Mouse (Mus musculus): ENCODE data around the gene Diras1. TPM values are rescaled to one million over a fixed set of nuclear protein-coding genes. Genes with fewer than 3 reads are reported as not detected.
"Not testable (repeated sequence)": the region's sequence is repeated elsewhere in the genome, so short reads cannot be mapped to it uniquely, and the experiment has no call there.

The Diras1 gene
- polyA plus RNA-seq, 2 experiments: not detected

DNA sequence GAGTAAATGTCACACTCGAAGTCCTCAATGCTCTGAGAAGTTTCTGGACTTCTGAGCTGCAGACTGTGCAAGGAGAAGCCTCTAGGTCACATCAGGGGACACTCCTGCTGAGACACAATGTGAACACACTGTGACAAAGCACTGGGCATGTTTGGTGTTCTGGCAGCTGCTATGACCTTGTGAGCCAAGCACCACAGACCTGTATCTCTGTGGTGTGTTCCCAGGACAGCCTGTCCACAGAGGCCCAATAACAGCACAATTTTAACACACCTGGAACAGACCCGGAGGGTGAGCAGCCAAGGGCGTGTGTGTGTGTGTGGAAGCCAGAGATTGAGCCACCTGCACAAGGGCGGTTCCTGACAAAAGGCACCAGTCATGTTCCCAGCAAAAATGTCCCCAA, 30.8 kb downstream of the Diras1 start:
- H3K4me3 ChIP-seq (ENCODE audit: insufficient read depth in 1 of 2, low read depth in 2 of 2, low read length in 2 of 2): no peak overlapping the region
- H3K4me1 ChIP-seq (replicated peaks; ENCODE audit: control insufficient read depth in 2 of 2, insufficient read depth in 2 of 2, low read length in 1 of 2): peaks cover under 1 to 1% of the 10 kb centered on the region in 2 experiments; a peak in 2 of 4 replicates
- ATAC-seq (ENCODE audit: insufficient read depth) (no peak), DNase-seq (ENCODE audit: low read depth in 3 of 3, low spot score in 3 of 3) (no peak)
- no peak overlapping the region for H3K9ac ChIP-seq (replicated peaks)
- no peaks in the 10 kb centered on the region for H3K36me3 ChIP-seq (replicated peaks; ENCODE audit: control insufficient read depth, insufficient read depth, low read depth)
- no peak for TF ChIP-seq EP300 (IDR thresholded peaks at IDR 0.05; ENCODE audit: low read depth)
- no peak for TF ChIP-seq CTCF (IDR thresholded peaks at IDR 0.05; ENCODE audit: low read depth)
- no peaks in the 10 kb centered on the region for H3K27me3 ChIP-seq (ENCODE audit: control insufficient read depth, insufficient read depth, low read length)
- 34% methylated on average over 4 of the region's 4 CpGs for WGBS (ENCODE audit: insufficient replicate concordance)
- no peak overlapping the region for H3K4me2 ChIP-seq (ENCODE audit: low read depth)
- no peaks in the 10 kb centered on the region for H3K9me3 ChIP-seq (ENCODE audit: control insufficient read depth, low read length)
- no peak overlapping the region for H3K27ac ChIP-seq

DNA sequence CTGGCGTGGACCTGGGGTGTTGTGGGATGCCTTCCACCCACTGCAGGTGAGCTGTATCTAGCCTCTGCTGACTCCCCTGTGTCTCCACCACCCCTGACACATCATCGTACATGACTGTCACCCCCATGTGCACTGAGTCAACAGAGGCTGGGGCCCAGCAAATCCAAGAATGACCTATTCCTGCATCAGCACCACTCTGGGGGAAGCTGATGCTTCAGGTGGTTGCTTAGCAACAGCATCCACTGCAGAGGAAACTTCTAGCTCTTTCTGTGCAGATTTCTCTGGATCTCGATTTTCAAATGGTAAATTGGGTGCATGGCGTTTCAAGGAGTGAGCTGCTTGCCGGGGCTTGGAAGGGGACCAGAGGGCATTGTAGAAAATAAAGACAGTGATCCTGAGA, 32.2 kb downstream of the Diras1 start:
- Histone ChIP-seq H3K9me3 (ENCODE audit: control insufficient read depth, low read length) (no peaks in the 10 kb centered on the region), H3K4me2 (ENCODE audit: low read depth) (no peak overlapping the region), H3K4me1 (replicated peaks; ENCODE audit: control insufficient read depth in 2 of 2, insufficient read depth in 2 of 2, low read length in 1 of 2) (no peaks in the 10 kb centered on the region), H3K9ac (replicated peaks) (no peak overlapping the region), H3K27ac (no peak overlapping the region), H3K36me3 (replicated peaks; ENCODE audit: control insufficient read depth, insufficient read depth, low read depth) (no peaks in the 10 kb centered on the region), H3K4me3 (ENCODE audit: insufficient read depth in 1 of 2, low read depth in 2 of 2, low read length in 2 of 2) (no peak overlapping the region), H3K27me3 (ENCODE audit: control insufficient read depth, insufficient read depth, low read length) (no peaks in the 10 kb centered on the region)
- DNase-seq (ENCODE audit: low read depth in 3 of 3, low spot score in 3 of 3): no peak
- no peak for ATAC-seq (ENCODE audit: insufficient read depth)
- no peak for TF ChIP-seq CTCF (IDR thresholded peaks at IDR 0.05; ENCODE audit: low read depth)
- no peak for TF ChIP-seq EP300 (IDR thresholded peaks at IDR 0.05; ENCODE audit: low read depth)
- 48% methylated on average over 5 of the region's 5 CpGs for WGBS (ENCODE audit: insufficient replicate concordance)

GRCm38 (mm10) chr10:80991945-80992344, 33.5 kb downstream of the Diras1 start:
- no peak overlapping the region for H3K9ac ChIP-seq (replicated peaks)
- no peak overlapping the region for H3K4me3 ChIP-seq (ENCODE audit: insufficient read depth in 1 of 2, low read depth in 2 of 2, low read length in 2 of 2)
- H3K27ac ChIP-seq: no peak overlapping the region
- no peaks in the 10 kb centered on the region for H3K9me3 ChIP-seq (ENCODE audit: control insufficient read depth, low read length)
- no peaks in the 10 kb centered on the region for H3K4me1 ChIP-seq (replicated peaks; ENCODE audit: control insufficient read depth in 2 of 2, insufficient read depth in 2 of 2, low read length in 1 of 2)
- WGBS (ENCODE audit: insufficient replicate concordance): 67% methylated on average over 1 of the region's 1 CpGs
- H3K4me2 ChIP-seq (ENCODE audit: low read depth): no peak overlapping the region
- H3K27me3 ChIP-seq (ENCODE audit: control insufficient read depth, insufficient read depth, low read length): 0 out of 2 replicates have a peak, but pooled peaks cover under 1% of the 10 kb centered on the region
- no peak for DNase-seq (ENCODE audit: low read depth in 3 of 3, low spot score in 3 of 3)
- H3K36me3 ChIP-seq (replicated peaks; ENCODE audit: control insufficient read depth, insufficient read depth, low read depth): no peaks in the 10 kb centered on the region
- no peak for TF ChIP-seq EP300 (IDR thresholded peaks at IDR 0.05; ENCODE audit: low read depth)
- ATAC-seq (ENCODE audit: insufficient read depth): no peak

DNA sequence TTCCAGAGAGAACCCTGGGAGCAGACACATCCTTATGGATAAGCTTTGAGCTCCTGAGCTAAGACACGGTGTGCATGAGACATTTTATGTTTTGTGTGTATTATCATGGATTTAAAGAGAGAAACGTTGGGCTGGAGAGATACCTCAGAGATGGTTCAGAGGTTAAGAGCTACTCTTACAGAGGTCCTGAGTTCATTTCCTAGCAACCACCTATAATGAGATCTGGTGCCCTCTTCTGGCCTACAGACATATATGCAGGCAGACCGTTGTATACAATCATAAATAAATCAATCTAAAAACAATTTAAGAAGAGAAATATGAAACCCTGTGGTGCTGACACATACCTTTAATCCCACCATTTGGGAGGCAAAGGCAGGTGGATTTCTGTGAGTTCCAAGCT, 34.5 kb downstream of the Diras1 start:
- Histone ChIP-seq H3K36me3 (replicated peaks; ENCODE audit: control insufficient read depth, insufficient read depth, low read depth) (no peaks in the 10 kb centered on the region), H3K4me2 (ENCODE audit: low read depth) (no peak overlapping the region), H3K4me3 (ENCODE audit: insufficient read depth in 1 of 2, low read depth in 2 of 2, low read length in 2 of 2) (no peak overlapping the region), H3K27me3 (ENCODE audit: control insufficient read depth, insufficient read depth, low read length) (peaks cover 5% of the 10 kb centered on the region), H3K9ac (replicated peaks) (no peak overlapping the region), H3K27ac (no peak overlapping the region), H3K9me3 (ENCODE audit: control insufficient read depth, low read length) (no peaks in the 10 kb centered on the region), H3K4me1 (replicated peaks; ENCODE audit: control insufficient read depth in 2 of 2, insufficient read depth in 2 of 2, low read length in 1 of 2) (no peaks in the 10 kb centered on the region)
- ATAC-seq (ENCODE audit: insufficient read depth) (no peak), DNase-seq (ENCODE audit: low read depth in 3 of 3, low spot score in 3 of 3) (no peak)
- no peak for TF ChIP-seq EP300 (IDR thresholded peaks at IDR 0.05; ENCODE audit: low read depth)
- TF ChIP-seq CTCF (IDR thresholded peaks at IDR 0.05; ENCODE audit: low read depth): peak; percentile 44; the same call in 1 of the 2 replicates
- WGBS (ENCODE audit: insufficient replicate concordance): 4% methylated on average over 3 of the region's 3 CpGs

DNA sequence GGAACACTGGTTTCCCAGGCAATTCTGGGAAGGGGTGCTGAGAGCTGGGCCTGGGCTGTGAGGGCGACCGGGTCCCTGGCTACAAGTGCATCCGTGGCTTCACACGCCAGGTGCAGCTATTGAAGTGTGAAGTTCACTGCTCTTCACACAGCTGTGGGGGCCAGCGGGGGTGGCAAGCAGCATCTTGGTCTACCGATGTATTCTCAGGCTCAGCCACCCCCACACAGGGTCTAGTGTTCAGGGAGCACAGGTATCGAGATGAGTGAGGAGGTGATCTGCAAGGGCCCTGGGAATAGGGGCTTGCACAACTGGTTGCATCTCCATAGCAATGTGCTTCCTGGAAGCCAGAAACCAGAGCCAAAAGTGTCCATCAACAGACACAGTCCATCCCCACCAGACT, 35.1 kb downstream of the Diras1 start:
- no peak for TF ChIP-seq EP300 (IDR thresholded peaks at IDR 0.05; ENCODE audit: low read depth)
- no peak for TF ChIP-seq CTCF (IDR thresholded peaks at IDR 0.05; ENCODE audit: low read depth)
- H3K4me3 ChIP-seq (ENCODE audit: insufficient read depth in 1 of 2, low read depth in 2 of 2, low read length in 2 of 2): no peak overlapping the region
- no peaks in the 10 kb centered on the region for H3K36me3 ChIP-seq (replicated peaks; ENCODE audit: control insufficient read depth, insufficient read depth, low read depth)
- H3K27ac ChIP-seq: no peak overlapping the region
- ATAC-seq (ENCODE audit: insufficient read depth) (no peak), DNase-seq (ENCODE audit: low read depth in 3 of 3, low spot score in 3 of 3) (no peak)
- peaks cover 11% of the 10 kb centered on the region for H3K27me3 ChIP-seq (ENCODE audit: control insufficient read depth, insufficient read depth, low read length)
- H3K9me3 ChIP-seq (ENCODE audit: control insufficient read depth, low read length): no peaks in the 10 kb centered on the region
- H3K9ac ChIP-seq (replicated peaks): no peak overlapping the region
- no peaks in the 10 kb centered on the region for H3K4me1 ChIP-seq (replicated peaks; ENCODE audit: control insufficient read depth in 2 of 2, insufficient read depth in 2 of 2, low read length in 1 of 2)
- H3K4me2 ChIP-seq (ENCODE audit: low read depth): no peak overlapping the region
- WGBS (ENCODE audit: insufficient replicate concordance): 57% methylated on average over 7 of the region's 7 CpGs

DNA sequence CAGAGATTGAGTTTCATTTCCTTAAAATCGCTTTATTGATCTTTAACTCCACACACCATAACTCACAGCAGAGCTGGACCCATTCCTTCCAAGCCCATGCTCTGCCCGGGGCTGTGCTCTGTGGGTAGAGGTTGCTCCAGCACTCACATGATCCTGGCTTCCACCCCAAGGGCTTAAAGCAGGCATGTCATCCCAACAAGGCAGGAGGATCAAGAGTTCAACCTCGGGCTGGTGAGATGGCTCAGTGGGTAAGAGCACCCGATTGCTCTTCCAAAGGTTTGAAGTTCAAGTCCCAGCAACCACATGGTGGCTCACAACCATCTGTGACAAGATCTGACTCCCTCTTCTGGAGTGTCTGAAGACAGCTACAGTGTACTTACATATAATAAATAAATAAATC, 35.6 kb downstream of the Diras1 start:
- H3K27ac ChIP-seq; DNase-seq (ENCODE audit: low read depth in 3 of 3, low spot score in 3 of 3); H3K4me2 ChIP-seq (ENCODE audit: low read depth); H3K9me3 ChIP-seq (ENCODE audit: control insufficient read depth, low read length); H3K9ac ChIP-seq (replicated peaks); H3K4me3 ChIP-seq (ENCODE audit: insufficient read depth in 1 of 2, low read depth in 2 of 2, low read length in 2 of 2); H3K4me1 ChIP-seq (replicated peaks; ENCODE audit: control insufficient read depth in 2 of 2, insufficient read depth in 2 of 2, low read length in 1 of 2); ATAC-seq (ENCODE audit: insufficient read depth); H3K36me3 ChIP-seq (replicated peaks; ENCODE audit: control insufficient read depth, insufficient read depth, low read depth): not testable (repeated sequence)
- 37% methylated on average over 4 of the region's 4 CpGs for WGBS (ENCODE audit: insufficient replicate concordance)
- peaks cover 15% of the 10 kb centered on the region for H3K27me3 ChIP-seq (ENCODE audit: control insufficient read depth, insufficient read depth, low read length)
